Mouse (Mus musculus): ENCODE results near the gene Bsg. TPM values are rescaled to one million over a fixed set of nuclear protein-coding genes. Genes with fewer than 3 reads are reported as not detected.
A peak's percentile ranks its signal among the peaks of the same experiment; 100 is the strongest.

The Bsg gene
- polyA plus RNA-seq, 1 experiment from 2014 or later = 1,001 TPM

DNA sequence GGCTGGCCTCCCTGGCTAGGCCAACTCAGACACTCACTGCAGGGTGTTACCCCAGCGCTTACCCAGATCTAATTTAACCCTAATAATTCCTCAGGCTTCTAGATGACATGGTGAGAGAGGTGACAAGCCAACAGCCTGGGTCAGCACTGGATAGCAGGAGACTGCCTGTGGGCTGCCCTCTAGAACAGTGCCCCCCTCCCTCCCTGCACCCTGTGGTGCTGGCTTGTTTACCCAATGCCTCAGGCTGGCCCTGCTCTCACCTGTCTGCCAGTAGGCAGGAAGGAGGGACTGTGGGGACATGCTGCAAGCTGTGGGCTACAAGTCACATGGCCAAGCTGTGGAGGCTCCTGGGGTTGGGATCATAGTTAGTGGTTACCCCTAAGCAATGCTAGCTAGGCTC, 2.9 kb downstream of the Bsg start:
- Histone ChIP-seq H3K4me2 (peak overlapping the region; percentile 85), H3K27me3 (replicated peaks) (no peaks in the 10 kb centered on the region), H3K9ac (replicated peaks) (0 out of 2 replicates have a peak overlapping the region, but pooled peaks have one; percentile 10), H3K9me3 (replicated peaks) (no peaks in the 10 kb centered on the region), H3K36me3 (peaks cover 34% of the 10 kb centered on the region), H3K27ac (replicated peaks) (no peak overlapping the region), H3K4me3 (replicated peaks) (no peak overlapping the region), H3K4me1 (peaks cover 51% of the 10 kb centered on the region)
- WGBS = 88% methylated on average over 1 of the region's 1 CpGs
- ATAC-seq (ENCODE audit: low FRiP score) = no peak

GRCm38 (mm10) chr10:79707759-79708158, 3.5 kb downstream of the Bsg start:
- peak overlapping the region; percentile 85; the same call in 1 of the 2 replicates for H3K4me2 ChIP-seq

GRCm38 (mm10) chr10:79708668-79709067, 4.4 kb downstream of the Bsg start:
- 93% methylated on average over 21 of the region's 21 CpGs for WGBS
- Histone ChIP-seq H3K4me3 (replicated peaks) (no peak overlapping the region), H3K9ac (replicated peaks) (no peak overlapping the region), H3K36me3 (peaks cover 37% of the 10 kb centered on the region), H3K27ac (replicated peaks) (no peak overlapping the region), H3K4me1 (peaks cover 51% of the 10 kb centered on the region), H3K4me2 (no peak overlapping the region), H3K9me3 (replicated peaks) (no peaks in the 10 kb centered on the region), H3K27me3 (replicated peaks) (no peaks in the 10 kb centered on the region)
- no peak for ATAC-seq (ENCODE audit: low FRiP score)

More at GRCm38 (mm10) chr10:79707759-79708158, 3.5 kb downstream of the Bsg start:
- Histone ChIP-seq H3K27me3 (replicated peaks) (no peaks in the 10 kb centered on the region), H3K27ac (replicated peaks) (no peak overlapping the region), H3K9ac (replicated peaks) (no peak overlapping the region), H3K4me3 (replicated peaks) (no peak overlapping the region), H3K4me1 (peaks cover 51% of the 10 kb centered on the region), H3K9me3 (replicated peaks) (no peaks in the 10 kb centered on the region), H3K36me3 (peaks cover 34% of the 10 kb centered on the region)
- 75% methylated on average over 4 of the region's 4 CpGs for WGBS
- ATAC-seq (ENCODE audit: low FRiP score) = no peak

GRCm38 (mm10) chr10:79709307-79709706, 5.0 kb downstream of the Bsg start:
- H3K36me3 ChIP-seq = peaks cover 37% of the 10 kb centered on the region
- no peak for ATAC-seq (ENCODE audit: low FRiP score)
- H3K4me3 ChIP-seq (replicated peaks) = no peak overlapping the region
- 88% methylated on average over 7 of the region's 7 CpGs for WGBS
- H3K9ac ChIP-seq (replicated peaks) = no peak overlapping the region
- H3K9me3 ChIP-seq (replicated peaks) = no peaks in the 10 kb centered on the region
- no peak overlapping the region for H3K27ac ChIP-seq (replicated peaks)
- peaks cover 51% of the 10 kb centered on the region for H3K4me1 ChIP-seq
- no peak overlapping the region for H3K4me2 ChIP-seq
- no peaks in the 10 kb centered on the region for H3K27me3 ChIP-seq (replicated peaks)

DNA sequence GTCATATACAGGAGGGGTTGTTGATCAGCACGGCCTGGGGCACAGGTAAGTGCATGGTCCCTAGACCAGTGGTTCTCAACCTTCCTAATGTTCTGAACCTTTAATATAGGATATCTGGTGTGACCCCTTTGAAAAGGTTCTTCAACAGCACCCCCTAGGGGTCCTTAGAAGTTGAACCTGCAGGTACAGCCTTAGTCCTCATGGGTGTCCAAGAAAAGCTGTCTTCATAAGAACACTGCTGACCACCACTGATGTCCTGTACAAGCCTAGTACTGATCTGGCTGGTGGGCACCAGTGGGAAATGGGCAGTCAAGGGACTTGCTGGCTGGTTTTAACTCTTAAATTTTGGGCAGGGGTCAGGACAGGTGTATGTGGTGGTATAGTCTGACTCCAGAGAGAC, 7.7 kb downstream of the Bsg start:
- Histone ChIP-seq H3K27ac (replicated peaks) (no peak overlapping the region), H3K9me3 (replicated peaks) (no peaks in the 10 kb centered on the region), H3K4me1 (peaks cover 40% of the 10 kb centered on the region), H3K36me3 (peaks cover 37% of the 10 kb centered on the region), H3K27me3 (replicated peaks) (peaks cover 18% of the 10 kb centered on the region), H3K4me2 (no peak overlapping the region), H3K4me3 (replicated peaks) (no peak overlapping the region), H3K9ac (replicated peaks) (no peak overlapping the region)
- ATAC-seq (ENCODE audit: low FRiP score) = no peak
- 93% methylated on average over 1 of the region's 1 CpGs for WGBS

DNA sequence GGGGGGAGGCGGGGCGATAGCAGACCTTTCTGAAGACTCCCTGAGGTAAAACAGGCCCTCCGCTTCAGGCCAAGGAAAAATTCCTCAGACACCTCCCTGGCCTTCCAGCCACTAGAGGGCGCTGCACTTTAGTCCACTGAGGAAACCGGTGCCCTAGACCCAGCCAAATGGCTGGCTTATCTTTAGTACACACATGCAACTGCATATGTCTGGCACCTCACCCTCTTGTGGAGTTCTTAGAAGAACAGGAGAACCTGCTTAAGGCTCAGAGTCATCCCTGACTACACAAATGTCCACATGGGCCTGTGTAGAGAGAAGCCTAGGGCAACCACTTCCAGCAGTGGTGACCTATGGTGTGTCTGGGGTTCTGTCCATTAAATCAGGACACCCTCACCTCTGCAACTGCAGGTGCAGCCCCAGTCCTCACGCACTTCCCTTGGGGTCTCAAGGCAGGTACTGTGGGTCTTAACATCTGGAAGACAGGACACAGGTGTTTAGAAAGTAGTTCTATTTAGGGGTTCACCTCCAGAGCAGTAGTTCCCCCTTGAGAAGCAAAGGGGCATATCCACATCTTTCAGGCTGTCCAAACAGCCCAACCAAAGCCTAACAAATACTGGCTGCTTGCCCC, 8.3 kb downstream of the Bsg start:
- no peak for ATAC-seq (ENCODE audit: low FRiP score)
- Histone ChIP-seq H3K27me3 (replicated peaks) (peaks cover 24% of the 10 kb centered on the region), H3K4me3 (replicated peaks) (no peak overlapping the region), H3K9ac (replicated peaks) (no peak overlapping the region), H3K4me1 (peaks cover 40% of the 10 kb centered on the region), H3K4me2 (no peak overlapping the region), H3K27ac (replicated peaks) (no peak overlapping the region), H3K9me3 (replicated peaks) (no peaks in the 10 kb centered on the region), H3K36me3 (peaks cover 37% of the 10 kb centered on the region)
- WGBS = 5% methylated on average over 5 of the region's 6 CpGs

DNA sequence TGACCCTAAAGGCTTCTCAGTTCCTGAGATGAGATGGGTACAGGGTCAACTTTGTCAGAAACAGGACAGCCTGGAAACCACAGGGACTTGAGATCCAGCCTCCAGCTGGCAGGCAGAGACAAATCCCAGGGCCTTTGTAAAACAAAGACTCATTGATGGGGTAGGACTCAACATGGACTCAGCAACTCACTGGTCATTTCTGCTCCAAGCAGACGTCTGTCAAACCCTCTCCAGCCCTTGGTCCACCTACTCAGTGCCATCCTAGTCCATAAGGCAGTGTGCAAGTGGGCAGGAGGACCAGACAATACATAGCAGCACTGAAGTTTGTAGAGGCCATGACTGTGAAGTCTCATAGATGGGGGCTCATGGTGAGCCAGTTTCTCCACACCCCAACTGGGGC, 8.9 kb downstream of the Bsg start:
- Histone ChIP-seq H3K4me3 (replicated peaks) (no peak overlapping the region), H3K36me3 (peaks cover 37% of the 10 kb centered on the region), H3K27ac (replicated peaks) (no peak overlapping the region), H3K9ac (replicated peaks) (no peak overlapping the region), H3K4me2 (no peak overlapping the region), H3K9me3 (replicated peaks) (no peaks in the 10 kb centered on the region), H3K4me1 (peaks cover 40% of the 10 kb centered on the region), H3K27me3 (replicated peaks) (peaks cover 30% of the 10 kb centered on the region)
- no peak for ATAC-seq (ENCODE audit: low FRiP score)
- 21% methylated on average over 1 of the region's 1 CpGs for WGBS

DNA sequence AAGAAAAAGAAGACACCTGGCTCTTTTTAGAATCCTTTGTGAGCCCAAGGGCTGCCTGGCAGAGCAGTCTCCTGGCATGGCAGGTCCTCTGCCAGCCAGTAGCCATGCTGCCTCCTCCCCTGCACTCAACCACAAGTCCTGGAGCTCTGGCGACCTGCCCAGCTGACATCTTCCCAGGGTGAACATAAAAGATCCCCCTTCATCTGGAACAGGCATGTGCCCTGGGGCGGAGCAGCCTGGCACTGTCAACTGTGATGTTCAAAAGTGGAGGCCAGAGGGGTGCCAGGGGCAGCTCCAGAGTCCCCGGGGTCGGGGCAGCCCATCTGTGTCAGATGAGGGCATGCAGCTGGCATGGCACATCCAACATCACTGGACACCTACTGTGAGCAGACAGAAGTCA, 10.7 kb downstream of the Bsg start:
- WGBS = 54% methylated on average over 4 of the region's 4 CpGs
- H3K27me3 ChIP-seq (replicated peaks) = peaks cover 44% of the 10 kb centered on the region
- no peak overlapping the region for H3K4me3 ChIP-seq (replicated peaks)
- no peak for ATAC-seq (ENCODE audit: low FRiP score)
- no peak overlapping the region for H3K9ac ChIP-seq (replicated peaks)
- H3K36me3 ChIP-seq = peaks cover 24% of the 10 kb centered on the region
- peaks cover 32% of the 10 kb centered on the region for H3K4me1 ChIP-seq
- H3K27ac ChIP-seq (replicated peaks) = no peak overlapping the region
- H3K9me3 ChIP-seq (replicated peaks) = no peaks in the 10 kb centered on the region
- no peak overlapping the region for H3K4me2 ChIP-seq

- H3K27me3 ChIP-seq (replicated peaks) = peaks cover 51% of the 10 kb centered on the region
- H3K4me1 ChIP-seq = peaks cover 31% of the 10 kb centered on the region
- peak within 1 kb of the TSS; percentile 75 for H3K9ac ChIP-seq (replicated peaks)
- peak within 1 kb of the TSS; percentile 78 for H3K4me3 ChIP-seq (replicated peaks)
- no peaks in the 10 kb centered on the region for H3K9me3 ChIP-seq (replicated peaks)
- H3K4me2 ChIP-seq = peak within 1 kb of the TSS; percentile 87
- ATAC-seq (ENCODE audit: low FRiP score) = peak; percentile 68
- H3K27ac ChIP-seq (replicated peaks) = peak within 1 kb of the TSS; percentile 78
- peaks cover 11% of the 10 kb centered on the region for H3K36me3 ChIP-seq
- 1% methylated on average over 60 of the region's 91 CpGs for WGBS
These were observed 12.1 kb downstream of the Bsg start, which contains the start of gene Hcn2 for GRCm38 (mm10) chr10:79716254-79716987. TSS of gene Hcn2 (plus strand) at chr10:79716634.

DNA sequence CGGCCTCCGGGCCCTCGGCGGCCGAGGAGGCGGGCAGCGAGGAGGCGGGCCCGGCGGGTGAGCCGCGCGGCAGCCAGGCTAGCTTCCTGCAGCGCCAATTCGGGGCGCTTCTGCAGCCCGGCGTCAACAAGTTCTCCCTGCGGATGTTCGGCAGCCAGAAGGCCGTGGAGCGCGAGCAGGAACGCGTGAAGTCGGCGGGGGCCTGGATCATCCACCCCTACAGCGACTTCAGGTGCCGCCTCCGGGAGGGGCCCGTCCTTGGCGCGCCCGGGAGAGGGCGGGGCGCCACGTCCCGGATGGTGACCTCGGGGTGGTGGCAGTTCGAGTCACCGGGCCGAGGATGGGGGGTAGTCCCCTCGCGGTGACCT, 12.7 kb downstream of the Bsg start:
- Histone ChIP-seq H3K27me3 (replicated peaks) (peaks cover 51% of the 10 kb centered on the region), H3K9me3 (replicated peaks) (no peaks in the 10 kb centered on the region), H3K27ac (replicated peaks) (peak overlapping the region; percentile 78), H3K4me1 (peaks cover 31% of the 10 kb centered on the region), H3K4me2 (peak overlapping the region; percentile 87), H3K36me3 (peaks cover 5% of the 10 kb centered on the region), H3K4me3 (replicated peaks) (peak overlapping the region; percentile 78), H3K9ac (replicated peaks) (peak overlapping the region; percentile 75)
- WGBS = under 1% methylated on average over 44 of the region's 44 CpGs
- ATAC-seq (ENCODE audit: low FRiP score) = peak; percentile 34; the same call in 1 of the 2 replicates

- ATAC-seq (ENCODE audit: low FRiP score) = 0 out of 2 replicates have a peak, but pooled peaks have one; percentile 6
- peak overlapping the region; percentile 87 for H3K4me2 ChIP-seq
- H3K36me3 ChIP-seq = 0 out of 2 replicates have a peak, but pooled peaks cover 3% of the 10 kb centered on the region
- no peaks in the 10 kb centered on the region for H3K9me3 ChIP-seq (replicated peaks)
- peaks cover 31% of the 10 kb centered on the region for H3K4me1 ChIP-seq
- H3K9ac ChIP-seq (replicated peaks) = peak overlapping the region; percentile 75
- 0 out of 2 replicates have a peak overlapping the region, but pooled peaks have one; percentile 78 for H3K27ac ChIP-seq (replicated peaks)
- WGBS = 2% methylated on average over 43 of the region's 43 CpGs
- peak overlapping the region; percentile 78 for H3K4me3 ChIP-seq (replicated peaks)
- H3K27me3 ChIP-seq (replicated peaks) = peaks cover 51% of the 10 kb centered on the region
These were observed 13.5 kb downstream of the Bsg start for GRCm38 (mm10) chr10:79717640-79718357.
